Mouse (Mus musculus) CH12.LX (cell line): Measurements from ENCODE around the gene Ldhal6b.

Source experiments
- CTCF ChIP-seq, 2 experiments: IDR thresholded peaks in 1 of 2; conservative IDR thresholded peaks in 1 of 2; 2 replicates each; pipeline ENCODE4 v1.5.1; 2011 to 2012; ENCODE audit warnings: low read depth in 2 of 2, low read length in 2 of 2, improper control_type of control experiment in 1 of 2, inconsistent platforms in 1 of 2, mild to moderate bottlenecking in 1 of 2, moderate library complexity in 1 of 2
- ELF1 ChIP-seq: IDR thresholded peaks from 2 replicates; pipeline ENCODE4 v1.6.1; 2014; ENCODE audit warnings: low read depth, mild to moderate bottlenecking, inconsistent platforms, low read length, improper control_type of control experiment
- EP300 ChIP-seq: IDR thresholded peaks from 2 replicates; pipeline ENCODE4 v1.6.1; 2011; ENCODE audit warnings: low read length, improper control_type of control experiment
- GABPA ChIP-seq: IDR thresholded peaks from 2 replicates; pipeline ENCODE4 v1.6.1; 2012; ENCODE audit warnings: low read depth, low read length, improper control_type of control experiment, inconsistent platforms; ENCODE audit not compliant: insufficient replicate concordance
- HCFC1 ChIP-seq: IDR thresholded peaks from 2 replicates; pipeline ENCODE4 v1.6.1; 2012; ENCODE audit warnings: low read depth, mild to moderate bottlenecking, inconsistent platforms, low read length, improper control_type of control experiment
- JUND ChIP-seq: conservative IDR thresholded peaks from 2 replicates; pipeline ENCODE4 v1.6.1; 2011; ENCODE audit warnings: low read depth, low read length, improper control_type of control experiment
- KAT2A ChIP-seq: IDR thresholded peaks from 2 replicates; pipeline ENCODE4 v1.6.1; 2012; ENCODE audit warnings: low read length, improper control_type of control experiment, inconsistent platforms; ENCODE audit not compliant: insufficient replicate concordance
- MAFK ChIP-seq: IDR thresholded peaks from 2 replicates; pipeline ENCODE4 v1.6.1; 2011; ENCODE audit warnings: low read length, improper control_type of control experiment; ENCODE audit not compliant: insufficient replicate concordance
- MEF2A ChIP-seq: IDR thresholded peaks from 2 replicates; pipeline ENCODE4 v1.6.1; 2014; ENCODE audit warnings: low read depth, mild to moderate bottlenecking, inconsistent platforms, low read length, improper control_type of control experiment, borderline replicate concordance
- NRF1 ChIP-seq: IDR thresholded peaks from 2 replicates; pipeline ENCODE4 v1.6.1; 2014; ENCODE audit warnings: low read depth, mild to moderate bottlenecking, inconsistent platforms, low read length, improper control_type of control experiment, moderate library complexity
- POLR2A ChIP-seq: IDR thresholded peaks from 2 replicates; pipeline ENCODE4 v1.6.1; 2011; ENCODE audit warnings: low read depth, mild to moderate bottlenecking, improper control_type of control experiment, low read length
- TCF12 ChIP-seq: IDR thresholded peaks from 2 replicates; pipeline ENCODE4 v1.6.1; 2014; ENCODE audit warnings: low read depth, mild to moderate bottlenecking, inconsistent platforms, low read length, improper control_type of control experiment
- ZC3H11A ChIP-seq: IDR thresholded peaks from 2 replicates; pipeline ENCODE4 v1.6.1; 2012; ENCODE audit warnings: low read depth, mild to moderate bottlenecking, inconsistent platforms, low read length, improper control_type of control experiment
- ZMIZ1 ChIP-seq: IDR thresholded peaks from 2 replicates; pipeline ENCODE4 v1.6.1; 2012; ENCODE audit warnings: low read depth, mild to moderate bottlenecking, inconsistent platforms, low read length, improper control_type of control experiment

DNA sequence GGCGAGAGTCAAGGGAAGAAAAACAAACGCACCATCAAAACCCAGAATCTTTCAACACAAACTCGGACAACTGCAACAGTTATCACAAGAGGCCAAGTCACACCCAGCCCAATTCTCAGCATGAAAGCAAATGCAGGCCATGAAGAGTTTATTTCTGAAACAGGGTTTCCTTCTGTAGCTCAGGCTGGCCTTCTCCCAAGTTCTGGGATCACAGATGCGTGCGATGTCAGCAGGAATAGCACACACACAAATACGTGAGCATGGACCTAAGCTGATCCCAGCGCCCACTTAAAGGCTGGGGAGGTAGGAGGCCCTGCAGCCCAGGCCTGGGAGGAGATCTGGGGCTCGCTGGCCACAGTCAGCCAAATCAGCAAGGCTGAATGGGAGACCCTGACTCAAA lies 5.6 kb upstream of the Ldhal6b start:
- TF ChIP-seq KAT2A (no peak), TCF12 (no peak), JUND (no peak), EP300 (no peak), GABPA (no peak), ELF1 (no peak), POLR2A (no peak), HCFC1 (no peak), ZMIZ1 (no peak), MEF2A (no peak), CTCF (conservative IDR thresholded peaks at IDR 0.05 in 1 of 2, IDR thresholded peaks at IDR 0.05 in 1 of 2; ENCODE audit: low read depth in 2 of 2, low read length in 2 of 2) (no peak), ZC3H11A (no peak), MAFK (no peak), NRF1 (no peak)
